Mouse (Mus musculus) hindbrain, embryonic 13.5 days (tissue): ENCODE results near the gene C1qtnf5. TPM values are rescaled to one million over a fixed set of nuclear protein-coding genes. Genes with fewer than 3 reads are reported as not detected.
"Not testable (repeated sequence)": the region's sequence is repeated elsewhere in the genome, so short reads cannot be mapped to it uniquely, and the experiment has no call there.

Source experiments
- ATAC-seq: fragments of 200-750 bp; cut with Nextera tagmentation; 2 replicates; pipeline ENCODE4 v1.8.0; 2017; ENCODE audit warnings: moderate TSS enrichment; ENCODE audit not compliant: low FRiP score
- H3K27ac ChIP-seq: fragments of 300-500 bp; sonication (generic); 2 replicates; pipeline ENCODE4 v1.5.1; 2015; ENCODE audit warnings: inconsistent platforms, mild to moderate bottlenecking, moderate library complexity
- H3K27me3 ChIP-seq: fragments of 300-500 bp; sonication (generic); 2 replicates; pipeline ENCODE4 v1.6.1; 2015; ENCODE audit warnings: mild to moderate bottlenecking, inconsistent platforms
- H3K36me3 ChIP-seq: fragments of 300-500 bp; sonication (generic); 2 replicates; pipeline ENCODE4 v1.6.1; 2015; ENCODE audit warnings: mild to moderate bottlenecking, inconsistent platforms
- H3K4me1 ChIP-seq: fragments of 300-500 bp; sonication (generic); replicated peaks from 2 replicates; pipeline ENCODE4 v1.6.1; 2015; ENCODE audit warnings: inconsistent platforms
- H3K4me2 ChIP-seq: fragments of 300-500 bp; sonication (generic); 2 replicates; pipeline ENCODE4 v1.6.1; 2015; ENCODE audit warnings: inconsistent platforms, mild to moderate bottlenecking, moderate library complexity
- H3K4me3 ChIP-seq: fragments of 300-500 bp; sonication (generic); 2 replicates; pipeline ENCODE4 v1.5.1; 2015; ENCODE audit warnings: mild to moderate bottlenecking, inconsistent platforms
- H3K9ac ChIP-seq: fragments of 300-500 bp; sonication (generic); 2 replicates; pipeline ENCODE4 v1.6.1; 2015; ENCODE audit warnings: mild to moderate bottlenecking, inconsistent platforms
- H3K9me3 ChIP-seq: fragments of 300-500 bp; sonication (generic); 2 replicates; pipeline ENCODE4 v1.6.1; 2016; ENCODE audit warnings: inconsistent platforms
- WGBS: fragments of 180-500 bp; shearing (Covaris S2); methylation state at CpG from one replicate; pipeline ENCODE4 v1.1.7; 2015; 5-methylcytosine and 5-hydroxymethylcytosine counted together
- polyA plus RNA-seq: library from polyadenylated mRNA; unstranded; fragments of >200 nt; fragmentation: Nextera tagmentation; extraction: Ambion mirVana; gene quantifications from 2 replicates; pipeline ENCODE4 v1.2.1, GENCODE M21; 2015

C1qtnf5 gene
- polyA plus RNA-seq, 1 experiment from 2014 or later, result 5.3 TPM

DNA sequence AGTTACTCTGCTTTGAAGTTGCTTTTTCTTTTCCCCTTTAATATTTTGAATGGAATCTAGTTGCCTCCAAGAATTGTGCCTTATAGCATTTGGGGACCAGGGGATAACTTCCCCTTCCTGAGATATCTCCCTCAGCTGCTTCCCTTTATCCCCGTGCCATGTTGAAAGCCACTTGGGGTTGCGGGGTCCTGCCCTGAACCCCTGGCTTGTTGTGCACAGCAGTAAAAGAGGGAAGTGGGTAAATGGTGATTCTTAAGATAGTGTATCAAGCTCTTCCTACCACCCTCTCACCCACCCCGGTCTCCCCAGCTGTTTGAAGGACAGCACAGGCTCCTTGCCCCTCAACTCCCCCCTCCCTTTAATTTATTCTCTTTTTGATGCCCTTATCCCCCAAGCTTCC lies 12.3 kb upstream of the C1qtnf5 start:
- Histone ChIP-seq H3K4me2 (no peak overlapping the region), H3K4me1 (peaks cover 17% of the 10 kb centered on the region), H3K9ac (no peak overlapping the region), H3K27ac (no peak overlapping the region), H3K9me3 (no peaks in the 10 kb centered on the region), H3K4me3 (no peak overlapping the region), H3K36me3 (no peaks in the 10 kb centered on the region; the same call in 1 of the 2 replicates), H3K27me3 (0 out of 2 replicates have a peak, but pooled peaks cover 2% of the 10 kb centered on the region)
- no peak for ATAC-seq
- 79% methylated on average over 3 of the region's 3 CpGs for WGBS

- H3K4me1 ChIP-seq, result peaks cover 17% of the 10 kb centered on the region
- H3K27ac ChIP-seq, result no peak overlapping the region
- no peaks in the 10 kb centered on the region; the same call in 1 of the 2 replicates for H3K36me3 ChIP-seq
- 88% methylated on average over 9 of the region's 9 CpGs for WGBS
- no peak for ATAC-seq
- no peak overlapping the region for H3K9ac ChIP-seq
- no peaks in the 10 kb centered on the region for H3K9me3 ChIP-seq
- H3K4me2 ChIP-seq, result no peak overlapping the region
- no peak overlapping the region for H3K4me3 ChIP-seq
- no peaks in the 10 kb centered on the region for H3K27me3 ChIP-seq
Measured at GRCm38 (mm10) chr9:44095781-44096180, 11.3 kb upstream of the C1qtnf5 start.

- Histone ChIP-seq H3K4me1 (peaks cover 17% of the 10 kb centered on the region), H3K36me3 (no peaks in the 10 kb centered on the region), H3K27me3 (no peaks in the 10 kb centered on the region), H3K4me2 (no peak overlapping the region), H3K4me3 (no peak overlapping the region), H3K9me3 (no peaks in the 10 kb centered on the region), H3K9ac (0 out of 2 replicates have a peak overlapping the region, but pooled peaks have one; percentile 0), H3K27ac (peak overlapping the region; percentile 40)
- ATAC-seq, result 0 out of 2 replicates have a peak, but pooled peaks have one; percentile 22
- WGBS, result 17% methylated on average over 9 of the region's 9 CpGs
Measured at GRCm38 (mm10) chr9:44096536-44096935, 10.5 kb upstream of the C1qtnf5 start.

DNA sequence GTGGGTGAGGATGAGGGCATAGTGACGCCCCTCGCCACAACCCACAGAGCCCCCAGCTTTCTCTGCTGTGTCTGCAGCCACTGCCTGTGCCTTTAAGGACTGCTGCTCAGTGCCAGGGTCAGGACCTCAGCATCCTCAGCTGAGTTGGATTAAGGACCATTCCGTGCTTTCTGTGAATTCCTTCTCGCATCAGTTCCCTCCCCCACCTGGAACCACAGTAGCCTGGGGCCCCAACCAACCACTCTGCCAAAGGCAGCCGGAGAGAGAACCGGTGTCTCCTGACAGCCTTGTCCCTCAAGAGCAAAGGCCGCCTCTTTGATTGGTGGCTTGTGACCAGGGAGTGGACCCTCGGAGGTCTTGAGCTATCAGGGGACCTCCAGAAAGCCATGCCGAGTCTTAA lies 5.6 kb upstream of the C1qtnf5 start, which contains the start of gene Mfrp:
TSS of gene Mfrp (plus strand) at position 240 of the 400 bp plus-strand sequence.
- H3K9me3 ChIP-seq, result no peaks in the 10 kb centered on the region
- no peak within 1 kb of the TSS for H3K4me3 ChIP-seq
- no peaks in the 10 kb centered on the region for H3K27me3 ChIP-seq
- no peak for ATAC-seq
- WGBS, result 73% methylated on average over 9 of the region's 9 CpGs
- no peak within 1 kb of the TSS for H3K4me2 ChIP-seq
- peaks cover 13% of the 10 kb centered on the region for H3K4me1 ChIP-seq
- H3K9ac ChIP-seq, result no peak within 1 kb of the TSS
- H3K36me3 ChIP-seq, result peaks cover 8% of the 10 kb centered on the region
- H3K27ac ChIP-seq, result no peak within 1 kb of the TSS

- Histone ChIP-seq H3K4me2 (no peak overlapping the region), H3K9me3 (no peaks in the 10 kb centered on the region), H3K27me3 (no peaks in the 10 kb centered on the region), H3K27ac (no peak overlapping the region), H3K36me3 (peaks cover 8% of the 10 kb centered on the region), H3K9ac (no peak overlapping the region), H3K4me3 (no peak overlapping the region), H3K4me1 (peaks cover 41% of the 10 kb centered on the region)
- no peak for ATAC-seq
- 95% methylated on average over 7 of the region's 7 CpGs for WGBS
Measured at GRCm38 (mm10) chr9:44104881-44105280, 2.2 kb upstream of the C1qtnf5 start.

- 90% methylated on average over 10 of the region's 10 CpGs for WGBS
- H3K9me3 ChIP-seq, result no peaks in the 10 kb centered on the region
- ATAC-seq, result no peak
- peaks cover 8% of the 10 kb centered on the region for H3K36me3 ChIP-seq
- H3K4me3 ChIP-seq, result no peak overlapping the region
- H3K4me1 ChIP-seq, result peaks cover 50% of the 10 kb centered on the region
- H3K4me2 ChIP-seq, result no peak overlapping the region
- H3K27me3 ChIP-seq, result no peaks in the 10 kb centered on the region
- H3K9ac ChIP-seq, result no peak overlapping the region
- H3K27ac ChIP-seq, result no peak overlapping the region
Measured at GRCm38 (mm10) chr9:44105781-44106180, 1.3 kb upstream of the C1qtnf5 start.

DNA sequence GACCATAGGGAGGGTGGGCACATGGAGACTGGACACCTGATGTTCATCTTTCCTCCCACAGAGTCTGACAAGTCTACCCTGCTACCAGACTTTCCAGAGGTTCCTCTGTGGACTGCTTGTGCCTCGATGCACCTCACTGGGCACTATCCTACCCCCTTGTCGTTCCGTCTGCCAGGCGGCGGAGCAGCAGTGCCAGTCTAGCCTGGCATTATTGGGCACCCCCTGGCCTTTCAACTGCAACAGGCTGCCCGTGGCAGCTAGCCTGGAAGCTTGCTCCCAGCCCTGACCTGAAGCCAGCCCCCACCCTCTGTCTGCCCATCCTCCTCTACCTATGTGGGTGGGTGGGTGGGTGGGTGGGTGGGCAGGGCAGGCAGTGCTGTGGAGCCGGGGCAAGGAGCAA lies 863 bp upstream of the C1qtnf5 start:
- no peak for ATAC-seq
- Histone ChIP-seq H3K4me2 (no peak overlapping the region), H3K4me3 (no peak overlapping the region), H3K27me3 (no peaks in the 10 kb centered on the region), H3K9me3 (no peaks in the 10 kb centered on the region), H3K9ac (no peak overlapping the region), H3K4me1 (peaks cover 52% of the 10 kb centered on the region), H3K36me3 (peaks cover 8% of the 10 kb centered on the region), H3K27ac (peak overlapping the region; percentile 74; the same call in 1 of the 2 replicates)
- 94% methylated on average over 7 of the region's 7 CpGs for WGBS

- Histone ChIP-seq H3K9me3 (no peaks in the 10 kb centered on the region), H3K36me3 (peaks cover 8% of the 10 kb centered on the region), H3K27ac (peak overlapping the region; percentile 74), H3K27me3 (no peaks in the 10 kb centered on the region), H3K4me2 (no peak overlapping the region; the same call in 1 of the 2 replicates), H3K9ac (peak overlapping the region; percentile 35; the same call in 1 of the 2 replicates), H3K4me1 (peaks cover 53% of the 10 kb centered on the region), H3K4me3 (no peak overlapping the region)
- WGBS, result 79% methylated on average over 4 of the region's 4 CpGs
- no peak for ATAC-seq
Measured at GRCm38 (mm10) chr9:44106596-44106995, 449 bp upstream of the C1qtnf5 start.

DNA sequence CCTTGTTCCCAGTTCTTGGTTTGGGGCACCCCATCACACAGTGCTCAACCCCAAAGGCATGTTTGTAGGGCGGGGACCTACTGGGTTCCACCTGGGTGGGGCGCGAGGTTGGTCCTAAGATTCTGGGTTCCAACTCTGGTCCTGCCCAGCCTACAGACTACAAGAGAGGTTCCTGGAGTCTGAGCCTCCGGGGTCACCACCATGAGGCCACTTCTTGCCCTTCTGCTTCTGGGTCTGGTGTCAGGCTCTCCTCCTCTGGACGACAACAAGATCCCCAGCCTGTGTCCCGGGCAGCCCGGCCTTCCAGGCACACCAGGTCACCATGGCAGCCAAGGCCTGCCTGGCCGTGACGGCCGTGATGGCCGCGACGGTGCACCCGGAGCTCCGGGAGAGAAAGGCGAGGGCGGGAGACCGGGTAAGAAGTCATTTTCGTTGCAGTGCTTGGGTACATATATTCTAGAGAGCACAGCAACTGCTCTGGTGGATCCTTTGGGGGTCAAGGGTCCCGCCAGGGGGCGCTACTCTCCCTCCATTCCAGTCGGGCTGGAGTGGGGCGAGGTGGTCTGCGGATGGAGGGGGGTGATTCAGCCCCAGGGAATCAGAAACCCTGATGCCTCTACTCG lies 623 bp downstream of the C1qtnf5 start:
- H3K4me1 ChIP-seq, result peaks cover 64% of the 10 kb centered on the region
- no peaks in the 10 kb centered on the region for H3K9me3 ChIP-seq
- 30% methylated on average over 25 of the region's 25 CpGs for WGBS
- H3K4me2 ChIP-seq, result peak overlapping the region; percentile 39
- peak overlapping the region; percentile 74 for H3K27ac ChIP-seq
- peak overlapping the region; percentile 56 for H3K9ac ChIP-seq
- peak overlapping the region; percentile 14 for H3K4me3 ChIP-seq
- no peaks in the 10 kb centered on the region for H3K27me3 ChIP-seq
- peaks cover 8% of the 10 kb centered on the region for H3K36me3 ChIP-seq
- ATAC-seq, result no peak; the same call in 1 of the 2 replicates

GRCm38 (mm10) chr9:44108269-44109055 lies 1.4 kb downstream of the C1qtnf5 start:
- peak overlapping the region; percentile 56 for H3K9ac ChIP-seq
- WGBS, result 84% methylated on average over 31 of the region's 31 CpGs
- H3K9me3 ChIP-seq, result no peaks in the 10 kb centered on the region
- H3K27ac ChIP-seq, result no peak overlapping the region
- no peaks in the 10 kb centered on the region for H3K27me3 ChIP-seq
- ATAC-seq, result no peak
- no peak overlapping the region for H3K4me3 ChIP-seq
- peaks cover 8% of the 10 kb centered on the region for H3K36me3 ChIP-seq
- peaks cover 65% of the 10 kb centered on the region for H3K4me1 ChIP-seq
- H3K4me2 ChIP-seq, result peak overlapping the region; percentile 39

DNA sequence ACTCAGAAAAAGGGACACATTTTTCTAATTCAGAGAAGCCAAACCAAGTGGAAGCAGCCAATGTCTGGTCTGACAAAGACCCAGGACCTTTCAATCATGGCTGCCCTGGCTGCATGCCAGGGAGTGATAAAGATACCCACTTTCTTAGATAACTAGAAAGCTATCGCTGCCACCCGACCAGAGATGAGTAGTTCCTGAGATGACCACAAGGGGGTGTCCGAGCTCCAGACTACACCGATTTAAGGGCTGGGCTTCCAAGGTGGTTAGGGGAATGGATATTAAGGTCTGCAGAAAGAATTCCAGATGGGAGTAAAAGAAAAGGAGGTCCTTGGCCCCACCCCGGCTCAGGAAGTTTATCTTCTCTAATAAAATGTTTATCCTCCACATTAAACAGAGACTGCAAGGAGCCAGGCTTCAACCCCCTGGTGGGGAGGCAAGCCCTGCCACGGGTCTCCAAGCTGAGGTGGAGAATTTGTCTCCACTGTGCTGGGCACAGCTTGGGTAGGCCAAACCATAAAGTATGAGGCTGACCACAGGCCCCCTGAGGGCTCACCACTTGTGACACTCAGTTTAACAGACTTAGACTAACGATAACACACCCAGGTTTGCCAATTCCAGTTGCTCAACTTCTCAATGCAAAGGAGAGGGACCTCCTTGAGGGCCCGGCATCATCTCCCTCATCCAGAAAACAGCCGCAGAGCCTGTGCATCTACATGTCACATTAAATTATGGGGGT lies 2.5 kb downstream of the C1qtnf5 start:
- ATAC-seq, result no peak
- H3K4me1 ChIP-seq, result peaks cover 65% of the 10 kb centered on the region
- WGBS, result 35% methylated on average over 9 of the region's 9 CpGs
- H3K27me3 ChIP-seq, result no peaks in the 10 kb centered on the region
- H3K4me2 ChIP-seq, result peak overlapping the region; percentile 26; the same call in 1 of the 2 replicates
- H3K9ac ChIP-seq, result peak overlapping the region; percentile 56; the same call in 1 of the 2 replicates
- peaks cover 8% of the 10 kb centered on the region for H3K36me3 ChIP-seq
- H3K27ac ChIP-seq, result no peak overlapping the region
- no peaks in the 10 kb centered on the region for H3K9me3 ChIP-seq
- H3K4me3 ChIP-seq, result no peak overlapping the region

DNA sequence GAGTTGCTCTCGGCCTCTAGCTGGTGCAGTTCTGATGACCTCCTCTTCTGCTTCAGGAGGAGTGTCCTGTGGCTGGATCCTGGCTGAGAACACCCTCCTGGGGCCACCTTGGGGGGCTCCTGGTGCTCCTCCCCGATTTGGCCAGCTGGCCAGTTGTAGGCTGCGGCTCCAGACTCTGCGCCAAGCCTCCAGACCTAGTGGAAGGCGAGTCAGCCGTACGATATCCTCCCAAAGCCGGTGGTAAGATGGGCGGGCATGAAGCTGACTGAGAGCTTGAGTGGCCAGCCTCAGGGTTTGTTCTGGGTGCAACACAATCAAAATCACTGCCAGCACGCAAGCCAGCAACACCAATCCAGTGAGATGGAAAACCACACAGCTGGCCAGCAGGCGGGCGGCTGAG lies 4.9 kb downstream of the C1qtnf5 start:
- H3K9me3 ChIP-seq, H3K27ac ChIP-seq, H3K36me3 ChIP-seq, ATAC-seq, H3K9ac ChIP-seq, H3K27me3 ChIP-seq: not testable (repeated sequence)
- 67% methylated on average over 10 of the region's 12 CpGs for whole genome bisulfite sequencing
- Histone ChIP-seq H3K4me3 (0 out of 2 replicates have a peak overlapping the region, but pooled peaks have one; percentile 71), H3K4me1 (peaks cover 53% of the 10 kb centered on the region), H3K4me2 (peak overlapping the region; percentile 62)
